ENCODE assay signal across 21 mouse cellular contexts in genomic region chr7:120936522-120936921, GRCm38 (mm10). TPM values are rescaled to one million over a fixed set of nuclear protein-coding genes. Genes with fewer than 3 reads are reported as not detected.
"Had no signal": no experiment of that assay in that cellular context is flagged by ENCODE, and none has a peak within 500 bp of the region (broad histone marks: within the 10 kb centered on the region; RNA-seq: fewer than 3 reads in every experiment).

No protein-coding gene starts in this region.

- H3K9ac ChIP-seq: heart, embryonic 13.5 days; heart, embryonic 15.5 days; hindbrain, embryonic 15.5 days; limb, embryonic 12.5 days; liver, embryonic 13.5 days had no signal

- H3K9me3 ChIP-seq: heart, embryonic 13.5 days; heart, embryonic 15.5 days; hindbrain, embryonic 15.5 days; limb, embryonic 10.5 days; limb, embryonic 12.5 days; liver, embryonic 13.5 days had no signal

- H3K27me3 ChIP-seq: heart, embryonic 13.5 days; heart, embryonic 15.5 days; hindbrain, embryonic 15.5 days; limb, embryonic 12.5 days; liver, embryonic 13.5 days had no signal

- H3K4me3 ChIP-seq: heart, adult 2 months; heart, embryonic 13.5 days; heart, embryonic 15.5 days; hindbrain, embryonic 15.5 days; layer of hippocampus, adult 2 months; limb, embryonic 10.5 days; limb, embryonic 12.5 days; liver, embryonic 13.5 days had no signal

- H3K4me2 ChIP-seq: heart, embryonic 11.5 days; heart, embryonic 13.5 days; heart, embryonic 15.5 days; hindbrain, embryonic 15.5 days; limb, embryonic 12.5 days; liver, embryonic 11.5 days; liver, embryonic 13.5 days had no signal

- ATAC-seq: hindbrain, postnatal 0 days; intestine, embryonic 16.5 days had no signal

- DNase-seq: gastrocnemius, postnatal 14 days; gastrocnemius, postnatal 36 days; heart, adult 2 months; heart, postnatal 14 days; heart, postnatal 36 days; kidney, adult 8-10 months; kidney, postnatal 10 days; kidney, postnatal 4 days; liver; liver, embryonic 13.5 days had no signal

- H3K4me1 ChIP-seq: heart, embryonic 13.5 days; heart, embryonic 15.5 days; hindbrain, embryonic 15.5 days; limb, embryonic 10.5 days; limb, embryonic 12.5 days had no signal

- H3K27ac ChIP-seq: heart, adult 2 months; heart, embryonic 13.5 days; heart, embryonic 15.5 days; hindbrain, embryonic 15.5 days; hindbrain, postnatal 0 days; layer of hippocampus, adult 2 months; limb, embryonic 10.5 days; limb, embryonic 12.5 days; liver, embryonic 13.5 days had no signal

RNA-seq across cellular contexts. Expression of gene Mfsd13b, which starts 45.8 kb away (rescaled TPM):
- polyA plus RNA-seq: kidney, embryonic 14.5 days; liver, embryonic 13.5 days had no signal
